Mouse (Mus musculus): ENCODE results near the gene Brs3. TPM values are rescaled to one million over a fixed set of nuclear protein-coding genes. Genes with fewer than 3 reads are reported as not detected.

The Brs3 gene
- not detected for total RNA-seq (2021)
- long read RNA-seq, experiment 1 = 0 reads
- long read RNA-seq, experiment 2 = 0 reads

GRCm38 (mm10) chrX:57042774-57043173, at the start of gene Brs3:
Gene Brs3, plus strand, starts transcription at chrX:57043074.
- DNase-seq = no peak

GRCm38 (mm10) chrX:57012891-57013290, 30.0 kb upstream of the Brs3 start:
- DNase-seq = no peak

GRCm38 (mm10) chrX:57043869-57044268, 995 bp downstream of the Brs3 start:
- no peak for DNase-seq

GRCm38 (mm10) chrX:57052848-57053173, 9.9 kb downstream of the Brs3 start:
- DNase-seq = no peak

- DNase-seq = peak; percentile 84 to 86
Observed at GRCm38 (mm10) chrX:57053174-57053992, 10.5 kb downstream of the Brs3 start, which contains the start of gene Htatsf1. Gene Htatsf1, plus strand, starts transcription at chrX:57053583.

- DNase-seq = no peak
Observed at GRCm38 (mm10) chrX:57053993-57054385, 11.1 kb downstream of the Brs3 start.

- DNase-seq = peak in 1 of 2 experiments; percentile 13
Observed at GRCm38 (mm10) chrX:57081496-57081895, 38.6 kb downstream of the Brs3 start.

GRCm38 (mm10) chrX:57087806-57088205, 44.9 kb downstream of the Brs3 start, which contains the start of gene Vgll1:
Gene Vgll1, plus strand, starts transcription at chrX:57088106.
- no peak for DNase-seq

Other genes starting within 250 kb of the Brs3 start
- gene Map7d3, start 220.7 kb upstream of the Brs3 start, total RNA-seq (2021) = under 1 TPM; 0.22 to 0.28 TPM
- gene Adgrg4, start 172.9 kb upstream of the Brs3 start, total RNA-seq (2021) = not detected
- 10 to 100 TPM; 53.3 to 55.0 TPM for gene Htatsf1, start 10.5 kb downstream of the Brs3 start, total RNA-seq (2021)
- not detected for gene Vgll1, start 45.0 kb downstream of the Brs3 start, total RNA-seq (2021)
- under 1 TPM in 1 of 2 experiments, not detected in 1; 0.31 TPM for gene Cd40lg, start 169.1 kb downstream of the Brs3 start, total RNA-seq (2021)

Data from heart, adult 18-20 months (tissue).